Mouse (Mus musculus): Measurements from ENCODE around the gene Zkscan14.

GRCm38 (mm10) chr5:145213505-145213904 is 11.8 kb upstream of the Zkscan14 start:
- TF ChIP-seq POLR2A (IDR thresholded peaks at IDR 0.05; ENCODE audit: insufficient read depth, low read length) (no peak), CTCF (IDR thresholded peaks at IDR 0.05; ENCODE audit: low read depth, low read length) (no peak), EP300 (IDR thresholded peaks at IDR 0.05; ENCODE audit: insufficient read depth, low read depth, low read length) (no peak)

Data from ES-Bruce4 (cell line).